Mouse (Mus musculus): ENCODE data around the gene Pcp2. TPM values are rescaled to one million over a fixed set of nuclear protein-coding genes. Genes with fewer than 3 reads are reported as not detected.

Pcp2 gene
- polyA plus RNA-seq, 1 experiment: 0.26 TPM

Other genes with a start within 250 kb of the Pcp2 start
- 25.9 and 30.3 TPM in 2 replicates for gene Arhgef18, start 232.5 kb downstream of the Pcp2 start, polyA plus RNA-seq (2012; rRNA removed)
- gene Pex11g, start 157.9 kb downstream of the Pcp2 start, polyA plus RNA-seq (2012; rRNA removed): 27.2 and 29.8 TPM in 2 replicates
- 0.12 and 0.24 TPM in 2 replicates for gene Tex45, start 154.7 kb downstream of the Pcp2 start, polyA plus RNA-seq (2012; rRNA removed)
- 60.3 and 61.1 TPM in 2 replicates for gene Zfp358, start 132.4 kb downstream of the Pcp2 start, polyA plus RNA-seq (2012; rRNA removed)
- 217 and 256 TPM in 2 replicates for gene Mcoln1, start 125.1 kb downstream of the Pcp2 start, polyA plus RNA-seq (2012; rRNA removed)
- gene Pnpla6, start 110.2 kb downstream of the Pcp2 start, polyA plus RNA-seq (2012; rRNA removed): 79.4 and 87.8 TPM in 2 replicates
- gene C330021F23Rik, start 57.6 kb downstream of the Pcp2 start, polyA plus RNA-seq (2012; rRNA removed): 2.8 and 3.2 TPM in 2 replicates
- gene Camsap3, start 38.3 kb downstream of the Pcp2 start, polyA plus RNA-seq (2012; rRNA removed): 31.9 and 44.8 TPM in 2 replicates
- 61.2 and 65.8 TPM in 2 replicates for gene Xab2, start 4.2 kb downstream of the Pcp2 start, polyA plus RNA-seq (2012; rRNA removed)
- 11.6 and 12.5 TPM in 2 replicates for gene Pet100, start 4.0 kb downstream of the Pcp2 start, polyA plus RNA-seq (2012; rRNA removed)
- gene Stxbp2, start 5.4 kb upstream of the Pcp2 start, polyA plus RNA-seq (2012; rRNA removed): 102 and 109 TPM in 2 replicates
- 514 and 591 TPM in 2 replicates for gene Retn, start 30.2 kb upstream of the Pcp2 start, polyA plus RNA-seq (2012; rRNA removed)
- gene Mcemp1, start 40.2 kb upstream of the Pcp2 start, polyA plus RNA-seq (2012; rRNA removed): 0.58 and 0.76 TPM in 2 replicates
- gene Fcor, start 46.8 kb upstream of the Pcp2 start, polyA plus RNA-seq (2012; rRNA removed): 154 and 266 TPM in 2 replicates
- 32.6 and 37.2 TPM in 2 replicates for gene Trappc5, start 50.8 kb upstream of the Pcp2 start, polyA plus RNA-seq (2012; rRNA removed)
- gene Fcer2a, start 68.6 kb upstream of the Pcp2 start, polyA plus RNA-seq (2012; rRNA removed): 0.10 and 0.14 TPM in 2 replicates
- gene Clec4g, start 95.1 kb upstream of the Pcp2 start, polyA plus RNA-seq (2012; rRNA removed): 0.19 and 0.30 TPM in 2 replicates
- gene Cd209a, start 123.4 kb upstream of the Pcp2 start, polyA plus RNA-seq (2012; rRNA removed): 0.18 TPM in 1 of 2 replicates, not detected in the other
- 0.09 and 0.15 TPM in 2 replicates for gene Cd209e, start 228.8 kb upstream of the Pcp2 start, polyA plus RNA-seq (2012; rRNA removed)

All from gonadal fat pad, adult 2 months (tissue).